Mouse (Mus musculus): Measurements from ENCODE around the gene Syt16. TPM values are rescaled to one million over a fixed set of nuclear protein-coding genes. Genes with fewer than 3 reads are reported as not detected.
A peak's percentile ranks its signal among the peaks of the same experiment; 100 is the strongest.

Gene Syt16
- polyA plus RNA-seq, 1 experiment from 2014 or later: 1.1 TPM

- H3K9ac ChIP-seq (replicated peaks; ENCODE audit: low read length): no peak overlapping the region
- WGBS: 73% methylated on average over 9 of the region's 9 CpGs
- H3K4me3 ChIP-seq (ENCODE audit: low read length): no peak overlapping the region
Measured at GRCm38 (mm10) chr12:74303418-74304294, 306.2 kb downstream of the Syt16 start.

DNA sequence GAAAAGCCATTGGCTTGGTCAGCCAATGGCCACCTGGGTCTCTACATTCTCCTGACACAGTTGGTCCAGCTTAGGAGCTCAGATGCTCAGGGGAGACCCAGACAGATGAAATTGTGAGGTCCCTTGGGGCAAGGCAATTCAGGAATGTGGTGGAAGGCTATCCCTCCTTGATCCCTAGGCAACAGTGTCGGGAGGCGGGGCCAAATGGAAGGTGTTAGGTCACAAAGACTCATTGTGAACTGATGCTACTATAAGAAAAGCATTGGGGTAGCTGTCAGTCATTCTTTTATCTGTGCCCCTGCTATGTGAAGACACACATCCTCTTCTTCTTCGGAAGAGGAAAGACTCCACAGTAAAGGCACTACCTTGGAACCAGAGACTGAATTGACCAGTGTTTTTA, 315.1 kb downstream of the Syt16 start:
- Histone ChIP-seq H3K4me3 (ENCODE audit: low read length) (no peak overlapping the region), H3K9me3 (ENCODE audit: low read length) (no peaks in the 10 kb centered on the region), H3K9ac (replicated peaks; ENCODE audit: low read length) (no peak overlapping the region), H3K4me2 (replicated peaks; ENCODE audit: low read depth, low read length) (no peak overlapping the region), H3K4me1 (ENCODE audit: insufficient read depth, low read length) (0 out of 2 replicates have a peak, but pooled peaks cover 2% of the 10 kb centered on the region), H3K36me3 (ENCODE audit: insufficient read depth, low read length) (no peaks in the 10 kb centered on the region), H3K27ac (ENCODE audit: low read length) (no peak overlapping the region), H3K27me3 (ENCODE audit: insufficient read depth, low read length) (no peaks in the 10 kb centered on the region)
- no peak for ATAC-seq (ENCODE audit: low FRiP score, low TSS enrichment)
- 90% methylated on average over 3 of the region's 3 CpGs for whole genome bisulfite sequencing

More at GRCm38 (mm10) chr12:74303418-74304294, 306.2 kb downstream of the Syt16 start:
- Histone ChIP-seq H3K4me1 (ENCODE audit: insufficient read depth, low read length) (no peaks in the 10 kb centered on the region), H3K4me2 (replicated peaks; ENCODE audit: low read depth, low read length) (no peak overlapping the region), H3K27ac (ENCODE audit: low read length) (no peak overlapping the region), H3K36me3 (ENCODE audit: insufficient read depth, low read length) (no peaks in the 10 kb centered on the region), H3K9me3 (ENCODE audit: low read length) (no peaks in the 10 kb centered on the region), H3K27me3 (ENCODE audit: insufficient read depth, low read length) (no peaks in the 10 kb centered on the region)
- no peak for ATAC-seq (ENCODE audit: low FRiP score, low TSS enrichment)

GRCm38 (mm10) chr12:74315221-74315620, 317.8 kb downstream of the Syt16 start:
- no peaks in the 10 kb centered on the region for H3K27me3 ChIP-seq (ENCODE audit: insufficient read depth, low read length)
- no peak overlapping the region for H3K4me3 ChIP-seq (ENCODE audit: low read length)
- no peaks in the 10 kb centered on the region for H3K36me3 ChIP-seq (ENCODE audit: insufficient read depth, low read length)
- 0 out of 2 replicates have a peak, but pooled peaks cover 2% of the 10 kb centered on the region for H3K4me1 ChIP-seq (ENCODE audit: insufficient read depth, low read length)
- 57% methylated on average over 2 of the region's 2 CpGs for WGBS
- H3K27ac ChIP-seq (ENCODE audit: low read length): no peak overlapping the region
- no peak overlapping the region for H3K4me2 ChIP-seq (replicated peaks; ENCODE audit: low read depth, low read length)
- no peak overlapping the region for H3K9ac ChIP-seq (replicated peaks; ENCODE audit: low read length)
- ATAC-seq (ENCODE audit: low FRiP score, low TSS enrichment): no peak
- H3K9me3 ChIP-seq (ENCODE audit: low read length): no peaks in the 10 kb centered on the region

DNA sequence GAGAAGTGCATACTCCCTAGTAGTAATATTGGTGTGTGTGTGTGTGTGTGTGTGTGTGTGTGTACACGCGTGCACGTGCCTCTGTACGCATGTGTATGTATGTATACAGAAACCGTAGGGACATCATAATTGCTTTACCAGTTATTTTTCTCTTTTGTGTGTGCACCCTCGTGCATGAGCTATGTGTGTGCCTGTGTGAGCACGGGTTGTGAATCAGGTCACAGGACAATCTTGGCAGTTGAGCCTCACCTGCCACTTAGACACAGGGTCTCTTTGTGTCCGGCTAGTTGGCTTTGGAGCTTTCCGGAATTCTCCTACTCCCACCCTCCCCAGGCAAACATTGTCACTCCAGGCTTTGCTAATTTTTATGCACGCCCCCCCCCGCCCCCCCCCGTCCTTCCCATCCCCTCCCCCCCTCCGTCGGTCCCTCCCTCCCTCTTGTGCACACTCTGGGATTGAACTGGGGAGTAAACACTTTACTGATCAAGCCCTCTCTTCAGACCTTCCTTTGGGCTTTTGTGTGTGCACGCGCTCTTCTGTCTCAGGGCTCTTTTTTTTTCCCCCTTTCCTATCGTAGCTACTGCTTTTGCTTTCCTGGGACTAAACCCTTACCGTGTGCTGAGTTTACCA, 319.0 kb downstream of the Syt16 start, which contains the start of gene Gm11042:
Gm11042 (minus strand) TSS at position 51 of the 630 bp plus-strand sequence.
- ATAC-seq (ENCODE audit: low FRiP score, low TSS enrichment): peak; percentile 57
- H3K4me1 ChIP-seq (ENCODE audit: insufficient read depth, low read length): 0 out of 2 replicates have a peak, but pooled peaks cover 2% of the 10 kb centered on the region
- peak within 1 kb of the TSS; percentile 45; the same call in 1 of the 2 replicates for H3K27ac ChIP-seq (ENCODE audit: low read length)
- peak within 1 kb of the TSS; percentile 73 for H3K9ac ChIP-seq (replicated peaks; ENCODE audit: low read length)
- peak within 1 kb of the TSS; percentile 62 for H3K4me3 ChIP-seq (ENCODE audit: low read length)
- H3K36me3 ChIP-seq (ENCODE audit: insufficient read depth, low read length): no peaks in the 10 kb centered on the region
- 29% methylated on average over 17 of the region's 18 CpGs for WGBS
- peak within 1 kb of the TSS; percentile 71 for H3K4me2 ChIP-seq (replicated peaks; ENCODE audit: low read depth, low read length)
- no peaks in the 10 kb centered on the region for H3K9me3 ChIP-seq (ENCODE audit: low read length)
- no peaks in the 10 kb centered on the region for H3K27me3 ChIP-seq (ENCODE audit: insufficient read depth, low read length)

- Histone ChIP-seq H3K27me3 (ENCODE audit: insufficient read depth, low read length) (no peaks in the 10 kb centered on the region), H3K4me2 (replicated peaks; ENCODE audit: low read depth, low read length) (peak overlapping the region; percentile 71), H3K4me1 (ENCODE audit: insufficient read depth, low read length) (0 out of 2 replicates have a peak, but pooled peaks cover 2% of the 10 kb centered on the region), H3K4me3 (ENCODE audit: low read length) (peak overlapping the region; percentile 62), H3K9ac (replicated peaks; ENCODE audit: low read length) (peak overlapping the region; percentile 73), H3K27ac (ENCODE audit: low read length) (peak overlapping the region; percentile 45; the same call in 1 of the 2 replicates), H3K9me3 (ENCODE audit: low read length) (no peaks in the 10 kb centered on the region), H3K36me3 (ENCODE audit: insufficient read depth, low read length) (no peaks in the 10 kb centered on the region)
- 16% methylated on average over 15 of the region's 15 CpGs for WGBS
- ATAC-seq (ENCODE audit: low FRiP score, low TSS enrichment): peak; percentile 89
Measured at GRCm38 (mm10) chr12:74316989-74317759, 319.7 kb downstream of the Syt16 start.

GRCm38 (mm10) chr12:74320318-74320717, 322.9 kb downstream of the Syt16 start:
- H3K27ac ChIP-seq (ENCODE audit: low read length): no peak overlapping the region
- no peaks in the 10 kb centered on the region for H3K27me3 ChIP-seq (ENCODE audit: insufficient read depth, low read length)
- 0 out of 2 replicates have a peak overlapping the region, but pooled peaks have one; percentile 11 for H3K4me2 ChIP-seq (replicated peaks; ENCODE audit: low read depth, low read length)
- WGBS: 15% methylated on average over 10 of the region's 10 CpGs
- H3K9ac ChIP-seq (replicated peaks; ENCODE audit: low read length): no peak overlapping the region
- H3K4me3 ChIP-seq (ENCODE audit: low read length): no peak overlapping the region
- peak; percentile 47; the same call in 1 of the 2 replicates for ATAC-seq (ENCODE audit: low FRiP score, low TSS enrichment)
- H3K9me3 ChIP-seq (ENCODE audit: low read length): no peaks in the 10 kb centered on the region
- H3K4me1 ChIP-seq (ENCODE audit: insufficient read depth, low read length): 0 out of 2 replicates have a peak, but pooled peaks cover 2% of the 10 kb centered on the region
- no peaks in the 10 kb centered on the region for H3K36me3 ChIP-seq (ENCODE audit: insufficient read depth, low read length)

DNA sequence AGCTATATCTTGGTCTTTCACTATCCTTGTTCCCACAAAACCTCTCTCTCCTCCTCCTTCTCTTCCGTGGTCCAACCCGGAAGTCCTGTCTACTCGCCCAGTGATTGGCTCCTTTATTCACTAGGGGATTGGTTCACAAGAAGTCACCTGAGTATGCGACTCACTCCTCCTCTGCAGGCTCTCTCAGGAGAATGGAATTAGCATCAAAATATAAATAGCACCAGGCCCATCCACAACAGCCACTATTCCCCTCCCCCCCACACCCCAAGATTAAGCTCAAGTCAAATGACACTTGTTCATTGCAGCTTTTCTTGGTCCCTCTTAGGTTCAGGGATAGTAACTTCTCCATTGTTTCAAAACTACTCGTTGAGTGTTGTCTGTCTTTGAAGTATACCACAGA, 324.5 kb downstream of the Syt16 start:
- WGBS: 78% methylated on average over 5 of the region's 5 CpGs
- no peak overlapping the region for H3K4me2 ChIP-seq (replicated peaks; ENCODE audit: low read depth, low read length)
- no peaks in the 10 kb centered on the region for H3K27me3 ChIP-seq (ENCODE audit: insufficient read depth, low read length)
- no peaks in the 10 kb centered on the region for H3K36me3 ChIP-seq (ENCODE audit: insufficient read depth, low read length)
- no peaks in the 10 kb centered on the region for H3K9me3 ChIP-seq (ENCODE audit: low read length)
- no peak for ATAC-seq (ENCODE audit: low FRiP score, low TSS enrichment)
- no peak overlapping the region for H3K9ac ChIP-seq (replicated peaks; ENCODE audit: low read length)
- no peak overlapping the region for H3K4me3 ChIP-seq (ENCODE audit: low read length)
- H3K4me1 ChIP-seq (ENCODE audit: insufficient read depth, low read length): 0 out of 2 replicates have a peak, but pooled peaks cover 2% of the 10 kb centered on the region
- no peak overlapping the region for H3K27ac ChIP-seq (ENCODE audit: low read length)

Measured in kidney, embryonic 16.5 days (tissue).